24 mouse cellular contexts compared by ENCODE assay signal in the genomic region with DNA sequence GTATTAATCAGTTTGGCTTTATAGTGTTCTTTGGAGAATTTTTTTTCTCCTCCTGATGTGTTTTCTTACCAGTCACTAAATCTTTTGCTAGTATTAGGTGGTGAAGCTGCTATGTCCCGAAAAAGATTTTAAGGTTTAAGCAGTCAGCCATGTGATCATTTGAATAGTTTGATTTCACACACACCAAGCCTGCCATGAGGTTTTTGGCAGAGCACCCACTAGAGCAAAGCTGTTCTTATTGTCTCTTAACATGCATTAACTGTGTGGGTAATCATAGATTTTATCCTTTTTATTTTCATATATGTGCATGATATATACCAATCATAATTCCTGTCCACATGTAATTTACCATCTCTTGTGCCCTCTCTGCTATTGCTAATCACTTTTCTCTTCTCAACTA.
DNase-seq lines count a peak whose midpoint lies in the region; ATAC-seq and TF ChIP-seq lines count a peak whose summit lies in the region.
"Had no signal": no experiment of that assay in that cellular context is flagged by ENCODE, and none has a peak within 500 bp of the region (broad histone marks: within the 10 kb centered on the region; RNA-seq: fewer than 3 reads in every experiment).

No protein-coding gene starts in this region.

- no peaks in the 10 kb centered on the region for H3K36me3 ChIP-seq in forebrain, embryonic 14.5 days (ENCODE audit: control insufficient read depth, insufficient read depth, low read length)
- no peaks in the 10 kb centered on the region for H3K36me3 ChIP-seq in forebrain, embryonic 10.5 days (replicated peaks)
- H3K36me3 ChIP-seq in forebrain, embryonic 16.5 days (ENCODE audit: control insufficient read depth, insufficient read depth): no peaks in the 10 kb centered on the region
- H3K36me3 ChIP-seq in forebrain, embryonic 13.5 days (ENCODE audit: poor library complexity, severe bottlenecking): no peaks in the 10 kb centered on the region
- H3K36me3 ChIP-seq in kidney, adult 2 months (ENCODE audit: control insufficient read depth, insufficient read depth, low read length): no peaks in the 10 kb centered on the region
- H3K36me3 ChIP-seq in intestine, embryonic 15.5 days: no peaks in the 10 kb centered on the region
- H3K36me3 ChIP-seq: embryonic facial prominence, embryonic 10.5 days; embryonic facial prominence, embryonic 12.5 days; G1E had no signal

- 62% methylated on average over 1 of the region's 1 CpGs for WGBS in forebrain, embryonic 14.5 days
- 93% methylated on average over 1 of the region's 1 CpGs for WGBS in forebrain, embryonic 10.5 days
- 60% methylated on average over 1 of the region's 1 CpGs for WGBS in forebrain, embryonic 16.5 days
- 79% methylated on average over 1 of the region's 1 CpGs for WGBS in forebrain, embryonic 13.5 days
- 44% methylated on average over 1 of the region's 1 CpGs for WGBS in kidney, adult 2 months
- WGBS in intestine, embryonic 15.5 days: 76% methylated on average over 1 of the region's 1 CpGs

- no peak overlapping the region for H3K27ac ChIP-seq in forebrain, embryonic 14.5 days (ENCODE audit: low read depth, low read length)
- H3K27ac ChIP-seq in forebrain, embryonic 10.5 days: no peak overlapping the region
- no peak overlapping the region for H3K27ac ChIP-seq in forebrain, embryonic 16.5 days (ENCODE audit: low read length)
- no peak overlapping the region for H3K27ac ChIP-seq in forebrain, embryonic 13.5 days
- H3K27ac ChIP-seq in kidney, adult 2 months (ENCODE audit: insufficient read depth, low read depth, low read length): peak overlapping the region; percentile 38
- H3K27ac ChIP-seq in intestine, embryonic 15.5 days: no peak overlapping the region
- H3K27ac ChIP-seq: embryonic facial prominence, embryonic 10.5 days; embryonic facial prominence, embryonic 12.5 days had no signal

- no peaks in the 10 kb centered on the region for H3K4me1 ChIP-seq in forebrain, embryonic 14.5 days (ENCODE audit: control insufficient read depth, insufficient read depth, low read length)
- 0 out of 2 replicates have a peak, but pooled peaks cover 5% of the 10 kb centered on the region for H3K4me1 ChIP-seq in forebrain, embryonic 10.5 days
- no peaks in the 10 kb centered on the region for H3K4me1 ChIP-seq in forebrain, embryonic 16.5 days (replicated peaks; ENCODE audit: control insufficient read depth, insufficient read depth, low read length)
- no peaks in the 10 kb centered on the region for H3K4me1 ChIP-seq in forebrain, embryonic 13.5 days
- H3K4me1 ChIP-seq in kidney, adult 2 months (ENCODE audit: control insufficient read depth, insufficient read depth, low read length): 0 out of 2 replicates have a peak, but pooled peaks cover 2% of the 10 kb centered on the region
- no peaks in the 10 kb centered on the region for H3K4me1 ChIP-seq in intestine, embryonic 15.5 days (replicated peaks)

- H3K9me3 ChIP-seq in forebrain, embryonic 14.5 days (replicated peaks; ENCODE audit: control insufficient read depth, low read length): no peaks in the 10 kb centered on the region
- no peaks in the 10 kb centered on the region for H3K9me3 ChIP-seq in forebrain, embryonic 10.5 days
- H3K9me3 ChIP-seq in forebrain, embryonic 16.5 days (ENCODE audit: control insufficient read depth, low read length): no peaks in the 10 kb centered on the region
- no peaks in the 10 kb centered on the region for H3K9me3 ChIP-seq in forebrain, embryonic 13.5 days (replicated peaks)
- no peaks in the 10 kb centered on the region for H3K9me3 ChIP-seq in intestine, embryonic 15.5 days
- H3K9me3 ChIP-seq: embryonic facial prominence, embryonic 10.5 days; embryonic facial prominence, embryonic 12.5 days; G1E had no signal

- TF ChIP-seq CTCF in kidney, adult 2 months (conservative IDR thresholded peaks at IDR 0.05; ENCODE audit: insufficient read depth, insufficient read length, low read depth, low read length): no peak
- no peak for TF ChIP-seq CTCF in brain, embryonic 14.5 days (IDR thresholded peaks at IDR 0.05; ENCODE audit: borderline replicate concordance, extremely low read depth, insufficient read depth, insufficient read length)

- DNase-seq in forebrain, embryonic 14.5 days (ENCODE audit: low spot score): peak; percentile 15
- DNase-seq in forebrain, embryonic 10.5 days (ENCODE audit: extremely low spot score, low spot score): no peak
- DNase-seq in kidney, adult 2 months: no peak
- no peak for DNase-seq in kidney, adult 18-20 months
- DNase-seq in brain, embryonic 14.5 days (ENCODE audit: low read depth): peak; percentile 42
- DNase-seq: adrenal gland, adult 2 months; adrenal gland, postnatal 10 days; adrenal gland, postnatal 25 days; B cell, adult 2 months; cerebellum, adult 11-12 months; cerebellum, adult 2 months; cerebellum, adult 9-10 months; cerebellum, postnatal 10 days; cerebellum, postnatal 25 days had no signal

- no peak overlapping the region for H3K4me2 ChIP-seq in forebrain, embryonic 14.5 days (ENCODE audit: low read length)
- no peak overlapping the region for H3K4me2 ChIP-seq in forebrain, embryonic 16.5 days (ENCODE audit: low read length)
- no peak overlapping the region for H3K4me2 ChIP-seq in forebrain, embryonic 13.5 days
- no peak overlapping the region for H3K4me2 ChIP-seq in intestine, embryonic 15.5 days (replicated peaks)
- H3K4me2 ChIP-seq: embryonic facial prominence, embryonic 12.5 days had no signal

- no peak for TF ChIP-seq POLR2A in kidney, adult 2 months (IDR thresholded peaks at IDR 0.05; ENCODE audit: low read depth, low read length)
- no peak for TF ChIP-seq POLR2A in brain, embryonic 14.5 days (IDR thresholded peaks at IDR 0.05; ENCODE audit: borderline replicate concordance, extremely low read depth, insufficient read depth, insufficient read length, poor library complexity, severe bottlenecking)

- H3K4me3 ChIP-seq in forebrain, embryonic 14.5 days (ENCODE audit: low read depth, low read length): no peak overlapping the region
- no peak overlapping the region for H3K4me3 ChIP-seq in forebrain, embryonic 10.5 days
- no peak overlapping the region for H3K4me3 ChIP-seq in forebrain, embryonic 16.5 days (replicated peaks; ENCODE audit: low read length)
- H3K4me3 ChIP-seq in forebrain, embryonic 13.5 days: no peak overlapping the region
- H3K4me3 ChIP-seq in kidney, adult 2 months (ENCODE audit: insufficient read depth, low read depth, low read length): no peak overlapping the region
- no peak overlapping the region for H3K4me3 ChIP-seq in intestine, embryonic 15.5 days (replicated peaks)
- H3K4me3 ChIP-seq: embryonic facial prominence, embryonic 10.5 days; embryonic facial prominence, embryonic 12.5 days had no signal

- no peak overlapping the region for H3K9ac ChIP-seq in forebrain, embryonic 14.5 days (ENCODE audit: low read length)
- no peak overlapping the region for H3K9ac ChIP-seq in forebrain, embryonic 16.5 days (replicated peaks; ENCODE audit: low read depth, low read length)
- no peak overlapping the region for H3K9ac ChIP-seq in forebrain, embryonic 13.5 days
- no peak overlapping the region for H3K9ac ChIP-seq in intestine, embryonic 15.5 days
- H3K9ac ChIP-seq: embryonic facial prominence, embryonic 12.5 days had no signal

- H3K27me3 ChIP-seq in forebrain, embryonic 14.5 days (replicated peaks; ENCODE audit: control insufficient read depth, insufficient read depth, low read length): no peaks in the 10 kb centered on the region
- no peaks in the 10 kb centered on the region for H3K27me3 ChIP-seq in forebrain, embryonic 10.5 days (ENCODE audit: poor library complexity, severe bottlenecking)
- no peaks in the 10 kb centered on the region for H3K27me3 ChIP-seq in forebrain, embryonic 16.5 days (replicated peaks; ENCODE audit: control insufficient read depth, insufficient read depth, low read length)
- H3K27me3 ChIP-seq in forebrain, embryonic 13.5 days: no peaks in the 10 kb centered on the region
- no peaks in the 10 kb centered on the region for H3K27me3 ChIP-seq in kidney, adult 2 months (replicated peaks; ENCODE audit: control insufficient read depth, insufficient read depth, low read length)
- H3K27me3 ChIP-seq in intestine, embryonic 15.5 days (replicated peaks): no peaks in the 10 kb centered on the region
- H3K27me3 ChIP-seq: CH12.LX; embryonic facial prominence, embryonic 12.5 days had no signal

- no peak for ATAC-seq in forebrain, embryonic 14.5 days
- ATAC-seq in forebrain, embryonic 16.5 days: peak; percentile 77
- no peak for ATAC-seq in forebrain, embryonic 13.5 days
- ATAC-seq in intestine, embryonic 15.5 days: no peak
- ATAC-seq: activated CD4-positive, CD25-positive, alpha-beta regulatory T cell, adult 4 months; CD4-positive, CD25-positive, alpha-beta regulatory T cell, adult 4 months; Patski had no signal

Comparison
In these comparisons a context has a peak if more than half of its experiments do, and no peak if none do; other contexts are left out.
1. DNase-seq: peak in forebrain, embryonic 14.5 days (single experiment) and brain, embryonic 14.5 days (single experiment); none in forebrain, embryonic 10.5 days (single experiment), kidney, adult 2 months (single experiment) and kidney, adult 18-20 months (single experiment).